Mouse (Mus musculus): ENCODE data around the gene Ctc1. TPM values are rescaled to one million over a fixed set of nuclear protein-coding genes. Genes with fewer than 3 reads are reported as not detected.

Gene Ctc1
- total RNA-seq, 4 experiments from 2014 or later: 37.1 to 42.9 (median 39.7) TPM

Small RNAs within 50 kb of the gene (microRNA-seq; reads per million reads assigned to microRNA genes)
- gene Mir3062: 0 reads per million in 2 experiments

Other genes starting within 250 kb of the Ctc1 start
- gene Ndel1, start 144.1 kb upstream of the Ctc1 start, total RNA-seq (2022): 100 to 1,000 TPM in 3 of 4 experiments, 10 to 100 TPM in 1; 95.2 to 113 (median 110) TPM
- gene Rnf222, start 127.4 kb upstream of the Ctc1 start, total RNA-seq (2022): under 1 TPM in 1 of 4 experiments, not detected in 3; 0.17 TPM
- gene Rpl26, start 114.3 kb upstream of the Ctc1 start, total RNA-seq (2022): 100 to 1,000 TPM; 920 to 943 (median 931) TPM
- 1 to 10 TPM; 1.1 to 2.2 (median 1.7) TPM for gene Odf4, start 88.8 kb upstream of the Ctc1 start, total RNA-seq (2022)
- gene Arhgef15, start 58.4 kb upstream of the Ctc1 start, total RNA-seq (2022): 10 to 100 TPM; 35.5 to 40.0 (median 38.3) TPM
- gene Slc25a35, start 47.8 kb upstream of the Ctc1 start, total RNA-seq (2022): 1 to 10 TPM; 4.0 to 8.6 (median 7.1) TPM
- gene Rangrf, start 40.7 kb upstream of the Ctc1 start, total RNA-seq (2022): 10 to 100 TPM; 15.9 to 23.4 (median 19.8) TPM
- 10 to 100 TPM; 20.3 to 22.2 (median 20.9) TPM for gene Pfas, start 7.5 kb upstream of the Ctc1 start, total RNA-seq (2022)
- gene Aurkb, start 29.7 kb downstream of the Ctc1 start, total RNA-seq (2022): under 1 TPM; 0.53 to 0.80 (median 0.62) TPM
- 10 to 100 TPM; 32.3 to 37.9 (median 33.5) TPM for gene Borcs6, start 43.8 kb downstream of the Ctc1 start, total RNA-seq (2022)
- 10 to 100 TPM; 15.2 to 19.4 (median 17.1) TPM for gene Tmem107, start 54.9 kb downstream of the Ctc1 start, total RNA-seq (2022)
- gene Vamp2, start 72.6 kb downstream of the Ctc1 start, total RNA-seq (2022): 1,000 to 10,000 TPM; 1,002 to 1,054 (median 1,038) TPM
- 100 to 1,000 TPM; 105 to 140 (median 114) TPM for gene Per1, start 79.3 kb downstream of the Ctc1 start, total RNA-seq (2022)
- gene Hes7, start 104.5 kb downstream of the Ctc1 start, total RNA-seq (2022): 1 to 10 TPM in 1 of 4 experiments, under 1 TPM in 3; 0.20 to 1.3 (median 0.74) TPM
- gene 9130213A22Rik, start 106.7 kb downstream of the Ctc1 start, total RNA-seq (2022): 1 to 10 TPM; 1.1 to 1.4 (median 1.3) TPM
- 10 to 100 TPM in 1 of 4 experiments, 1 to 10 TPM in 3; 5.9 to 11.4 (median 8.9) TPM for gene Aloxe3, start 110.0 kb downstream of the Ctc1 start, total RNA-seq (2022)
- 1 to 10 TPM; 5.7 to 8.9 (median 7.7) TPM for gene Alox12b, start 141.1 kb downstream of the Ctc1 start, total RNA-seq (2022)
- 10 to 100 TPM in 2 of 4 experiments, 1 to 10 TPM in 2; 9.2 to 11.4 (median 10.2) TPM for gene Alox8, start 181.9 kb downstream of the Ctc1 start, total RNA-seq (2022)
- gene Gucy2e, start 221.1 kb downstream of the Ctc1 start, total RNA-seq (2022): 1 to 10 TPM; 1.3 to 1.8 (median 1.5) TPM